Mouse (Mus musculus) liver, embryonic 14.5 days (tissue): Measurements from ENCODE around the gene Gnat1.

Experiments used
- CTCF ChIP-seq: IDR thresholded peaks from 2 replicates; pipeline ENCODE4 v1.5.1; 2016; ENCODE audit warnings: antibody characterized with exemption, low read depth, control low read depth
- EP300 ChIP-seq: IDR thresholded peaks from 2 replicates; pipeline ENCODE4 v1.6.1; 2016; ENCODE audit warnings: antibody characterized with exemption, low read depth

DNA sequence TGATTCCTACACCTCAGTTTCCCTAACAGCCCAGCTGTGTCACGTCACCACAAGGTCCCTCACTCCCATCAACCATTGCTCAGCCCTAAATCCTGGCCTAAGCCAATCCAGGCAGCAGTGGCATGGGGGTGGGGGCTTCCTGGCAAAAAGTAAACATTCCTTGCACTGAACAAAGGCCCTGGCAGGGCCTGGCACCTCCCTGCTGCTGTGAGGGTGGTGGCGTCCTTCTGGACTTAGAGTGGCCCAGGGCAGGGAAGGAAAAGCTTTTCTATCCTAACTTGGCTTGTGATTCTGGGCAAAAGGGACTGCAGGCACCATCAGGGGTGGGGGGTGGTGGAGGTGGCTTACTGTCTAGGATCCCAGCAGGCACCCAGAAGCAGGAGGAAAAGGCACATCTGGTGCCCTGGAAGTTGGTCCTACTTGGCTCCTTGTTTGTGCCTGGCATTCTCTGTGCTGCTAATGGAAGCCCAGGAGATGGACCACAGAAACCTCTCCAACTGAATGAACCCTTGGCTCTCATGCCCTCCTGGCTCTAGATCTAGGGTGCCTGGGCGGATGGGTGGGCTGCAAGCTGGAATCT lies 23.2 kb upstream of the Gnat1 start:
- TF ChIP-seq CTCF, result no peak
- no peak for TF ChIP-seq EP300
